Mouse (Mus musculus) NIH3T3 (cell line): Measurements from ENCODE around the gene Ern1.

Source experiments
- DNase-seq: peaks from one replicate; pipeline ENCODE4 v3.0.0-alpha.2; 2012; ENCODE audit warnings: low read depth

Gene Ern1

DNA sequence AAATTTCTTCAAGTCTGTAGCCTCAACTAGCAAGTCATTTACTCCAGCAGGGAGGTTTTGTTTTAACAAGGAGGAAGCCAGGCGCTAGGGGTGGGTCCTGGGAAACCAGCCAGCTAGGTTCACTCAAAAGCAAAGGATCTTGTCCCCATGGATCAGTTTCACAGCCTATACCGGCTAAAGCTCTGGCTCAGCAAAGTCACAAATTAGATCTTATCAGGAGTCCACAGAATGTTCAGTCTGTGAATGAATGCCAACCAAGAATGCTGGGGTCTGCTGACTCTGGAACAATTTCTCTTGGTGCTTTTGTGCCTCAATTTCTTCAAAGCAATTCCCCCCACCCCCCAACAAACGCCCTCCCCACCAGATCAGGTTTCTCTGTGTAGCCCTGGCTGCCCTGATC is 98.0 kb downstream of the Ern1 start:
- DNase-seq = no peak

DNA sequence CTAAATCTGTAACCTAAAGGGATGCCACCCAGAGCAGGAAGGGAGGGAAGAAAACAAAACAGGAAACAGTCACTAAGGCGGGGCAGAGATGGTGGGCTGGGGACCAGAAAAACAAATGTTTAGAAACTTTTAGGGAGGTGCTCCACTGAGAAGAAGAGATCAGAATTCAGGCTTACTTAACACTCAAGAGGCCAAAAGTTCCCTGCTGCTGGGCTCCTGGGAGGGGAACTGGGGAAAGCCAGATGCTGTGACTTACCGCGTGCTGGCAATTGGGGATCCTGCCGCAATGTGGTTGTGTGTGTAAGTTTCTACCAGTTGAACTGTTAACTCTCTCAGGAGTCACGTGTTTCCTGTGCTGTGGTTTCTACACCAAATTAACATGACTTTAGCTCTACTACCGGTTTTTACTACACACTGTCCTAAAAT is 99.8 kb downstream of the Ern1 start, which contains the start of gene Icam2:
Gene Icam2 (minus strand): TSS at position 285 of the 426 bp plus-strand sequence.
- no peak for DNase-seq

DNA sequence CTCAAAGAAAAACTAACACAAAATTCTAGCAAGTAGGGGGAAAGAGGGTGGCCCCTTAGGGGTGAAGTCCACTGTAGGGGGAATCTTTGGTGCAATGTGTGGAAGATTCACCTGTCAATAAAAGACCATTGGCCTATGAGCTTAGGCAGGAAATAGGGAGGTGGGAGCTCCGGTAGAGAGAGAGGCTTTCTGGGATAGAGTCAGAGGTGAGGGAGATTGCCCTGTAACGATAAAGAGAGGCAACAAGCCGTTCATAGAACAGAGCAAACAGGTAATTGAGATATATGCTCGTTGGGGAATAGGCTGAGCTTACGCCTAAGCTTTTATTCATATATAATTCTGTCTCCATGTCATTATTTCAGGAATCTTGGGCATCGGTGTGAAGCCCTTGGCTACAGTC is 100.6 kb downstream of the Ern1 start:
- DNase-seq = no peak

DNA sequence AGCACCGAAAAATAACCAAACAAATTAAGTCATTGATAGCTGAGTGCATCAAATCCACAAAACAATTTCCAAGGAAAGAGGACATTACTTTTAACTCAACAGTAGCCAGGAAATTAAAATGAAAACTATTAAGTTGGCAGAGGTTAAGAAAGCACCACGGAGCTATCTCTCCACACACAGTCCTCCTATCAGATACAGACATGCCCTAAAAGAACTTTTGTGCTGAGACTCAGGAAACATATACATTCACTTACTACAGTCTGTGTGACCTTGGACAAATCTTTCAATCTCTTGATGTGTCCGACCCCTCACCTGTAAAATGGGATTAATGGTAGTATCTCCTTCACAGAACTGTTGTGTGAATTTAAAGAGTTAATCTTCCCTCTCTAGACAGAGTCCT is 101.2 kb downstream of the Ern1 start:
- DNase-seq = no peak

DNA sequence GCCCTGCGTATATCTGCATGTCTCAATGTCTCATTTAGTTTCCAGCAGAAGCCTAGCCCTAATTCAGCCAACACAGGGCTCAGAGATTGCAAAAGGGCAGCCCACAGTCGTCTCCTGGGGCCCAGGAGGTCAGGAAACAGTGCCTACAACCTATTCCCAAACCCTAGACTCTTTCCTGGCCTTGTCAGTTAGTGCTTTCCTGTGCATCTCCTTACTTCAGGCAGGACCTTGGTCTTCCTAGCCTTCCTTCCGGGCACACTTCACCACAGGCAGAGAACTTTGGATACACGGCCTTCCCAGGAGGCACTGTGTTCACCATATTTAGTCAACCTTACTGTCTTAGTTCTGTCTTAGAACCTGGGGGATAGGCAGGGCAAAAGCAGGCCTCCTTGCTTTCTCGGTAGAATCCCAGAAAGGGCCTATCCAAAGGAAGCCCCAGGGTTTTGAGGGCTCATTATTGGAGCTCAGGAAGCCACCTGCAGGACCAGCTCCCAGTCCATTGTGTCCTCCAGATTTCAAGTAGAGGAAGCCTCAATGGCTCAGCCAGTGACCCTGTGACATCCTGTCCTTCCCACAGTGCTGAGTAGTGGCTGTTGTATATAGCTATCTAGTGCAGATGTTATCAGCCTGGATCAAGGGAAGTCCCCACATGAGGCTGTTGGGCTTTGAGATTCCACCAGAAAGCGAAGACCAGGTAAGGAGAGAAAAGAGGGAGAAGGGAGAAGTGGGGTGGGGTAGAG is 104.4 kb downstream of the Ern1 start:
- no peak for DNase-seq

DNA sequence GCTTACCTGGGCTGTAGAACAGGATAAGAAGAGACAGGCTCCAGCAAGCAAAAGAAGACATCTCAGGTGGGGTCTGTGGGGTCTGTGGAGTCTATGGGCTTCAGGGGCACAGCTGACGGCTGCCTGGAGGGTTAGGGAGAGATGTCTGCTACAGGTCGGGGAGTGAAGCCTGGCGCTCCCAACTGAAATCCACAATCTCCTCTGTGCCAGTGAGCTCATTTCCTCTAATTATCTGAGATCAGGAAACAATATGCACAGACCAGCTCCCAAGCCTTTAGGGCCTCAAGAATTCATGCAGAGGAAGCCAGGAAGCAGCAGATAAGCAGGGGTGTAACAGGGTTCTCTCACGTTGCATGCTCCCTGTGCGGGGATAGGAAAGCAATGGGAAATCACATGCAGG is 105.2 kb downstream of the Ern1 start:
- no peak for DNase-seq

DNA sequence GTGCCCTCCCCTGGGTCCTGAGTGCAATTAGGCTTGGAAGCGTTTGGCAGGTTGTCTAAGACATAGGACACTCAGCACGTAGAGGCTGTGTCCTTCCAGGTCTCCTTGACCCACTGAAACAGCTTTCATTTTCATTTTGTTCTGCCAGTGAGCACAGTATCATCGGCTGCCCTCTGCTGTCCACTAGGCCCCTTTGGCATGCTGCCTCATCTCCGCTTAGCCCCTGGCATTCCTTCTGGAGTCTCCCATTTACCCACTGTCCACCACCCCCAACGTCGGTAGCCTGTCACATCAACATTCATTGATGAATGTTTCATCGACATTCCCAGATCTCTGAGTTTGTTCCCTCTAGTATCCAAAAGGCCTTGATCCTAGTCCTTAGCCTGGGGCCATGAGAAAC is 105.8 kb downstream of the Ern1 start:
- no peak for DNase-seq

DNA sequence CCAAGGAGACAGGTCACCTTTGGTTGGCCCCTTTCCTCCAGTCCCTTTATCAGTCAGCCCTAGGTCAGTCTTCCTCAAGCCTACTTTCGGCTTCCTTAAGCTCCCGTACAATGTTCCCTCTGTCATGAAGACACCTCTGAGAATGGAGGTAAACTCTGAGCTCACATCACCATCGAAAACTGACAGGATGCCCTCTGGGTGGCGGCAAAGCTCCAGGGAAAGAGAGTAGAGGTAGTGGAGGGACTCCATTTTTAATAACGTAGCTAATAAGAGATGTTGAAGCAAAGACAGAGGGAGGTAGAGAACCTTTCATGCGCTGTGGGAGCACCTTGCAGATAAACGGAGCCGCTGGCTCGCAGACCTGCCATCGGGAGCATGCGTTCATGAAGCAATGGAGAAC is 106.6 kb downstream of the Ern1 start:
- peak; percentile 24 for DNase-seq

DNA sequence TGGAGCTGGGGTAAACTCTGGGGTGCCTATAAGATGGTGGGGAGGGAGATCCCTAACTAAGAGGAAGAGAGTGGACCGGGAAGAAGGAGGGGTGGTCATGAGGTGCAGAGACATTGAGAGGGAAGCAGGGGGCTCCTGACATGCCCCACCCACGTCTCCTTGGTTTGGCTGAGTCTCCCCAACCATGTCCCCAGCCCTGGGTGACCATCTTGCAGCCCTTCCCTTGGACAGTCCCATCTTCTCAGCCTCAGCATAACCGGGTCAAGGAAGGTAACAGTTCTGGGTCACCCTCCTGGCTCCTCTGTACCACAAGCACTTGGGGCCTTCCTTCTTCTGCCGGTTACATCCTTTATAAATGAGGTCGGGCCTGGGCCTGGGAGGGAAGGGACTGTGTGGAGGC is 112.7 kb downstream of the Ern1 start:
- DNase-seq = no peak

DNA sequence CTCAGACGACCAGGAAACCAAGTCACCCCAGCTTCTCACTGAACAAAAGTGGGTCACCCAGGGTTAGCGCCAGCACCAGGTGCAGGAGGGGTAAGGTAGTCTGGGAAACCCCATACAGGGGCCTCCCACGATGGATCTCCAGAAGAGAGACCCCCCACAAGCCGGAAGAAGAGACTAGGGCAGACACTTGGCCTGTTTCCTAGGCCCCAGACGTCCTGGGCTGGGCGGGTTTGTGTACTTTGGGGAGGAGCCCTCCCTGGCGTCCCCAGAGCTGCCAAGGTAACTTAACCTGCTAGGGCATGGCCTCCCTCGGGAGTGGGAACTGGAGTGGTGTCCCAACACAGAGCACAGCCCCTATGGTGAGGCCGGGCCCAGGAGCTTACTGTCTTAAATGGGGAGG is 113.1 kb downstream of the Ern1 start:
- DNase-seq = no peak

DNA sequence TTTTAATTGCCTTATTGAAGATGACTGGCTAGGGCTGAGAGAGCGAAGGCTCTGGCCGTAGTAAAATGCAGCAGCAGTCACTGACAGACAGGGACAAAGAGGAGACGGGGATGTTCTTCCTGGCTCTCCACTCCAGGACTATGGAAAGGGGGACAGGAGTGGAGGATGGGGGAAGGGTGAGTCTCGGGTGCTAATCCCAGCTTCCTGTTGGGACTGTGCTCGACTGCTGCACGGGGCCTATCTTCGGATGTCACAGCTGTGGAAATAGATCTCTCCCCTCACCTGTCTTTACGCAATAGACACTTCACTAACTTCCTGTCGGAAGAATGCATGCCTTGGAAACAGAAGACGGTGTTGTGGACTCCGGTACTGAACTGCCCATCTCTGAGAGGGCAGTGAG is 113.7 kb downstream of the Ern1 start:
- DNase-seq = no peak

DNA sequence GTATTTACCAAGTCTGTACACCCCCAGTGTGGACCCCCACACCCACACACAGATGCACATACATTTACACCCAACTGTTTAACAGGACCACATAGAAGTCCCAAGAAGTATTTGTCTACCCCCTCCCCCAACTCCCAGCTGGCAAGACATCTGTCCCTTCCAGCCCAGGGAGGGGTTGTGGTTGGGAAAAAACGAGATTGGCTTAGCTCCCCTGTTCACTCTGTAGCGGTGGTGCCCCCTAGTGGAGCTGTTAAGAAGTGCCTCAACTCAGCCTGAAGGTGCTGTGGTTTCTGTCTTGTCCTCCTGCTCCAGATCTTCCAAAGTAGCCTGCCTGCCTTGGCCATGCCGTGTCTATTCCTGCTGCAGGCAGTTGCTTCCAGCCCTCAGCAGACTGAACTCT is 121.3 kb downstream of the Ern1 start:
- DNase-seq = peak; percentile 82

DNA sequence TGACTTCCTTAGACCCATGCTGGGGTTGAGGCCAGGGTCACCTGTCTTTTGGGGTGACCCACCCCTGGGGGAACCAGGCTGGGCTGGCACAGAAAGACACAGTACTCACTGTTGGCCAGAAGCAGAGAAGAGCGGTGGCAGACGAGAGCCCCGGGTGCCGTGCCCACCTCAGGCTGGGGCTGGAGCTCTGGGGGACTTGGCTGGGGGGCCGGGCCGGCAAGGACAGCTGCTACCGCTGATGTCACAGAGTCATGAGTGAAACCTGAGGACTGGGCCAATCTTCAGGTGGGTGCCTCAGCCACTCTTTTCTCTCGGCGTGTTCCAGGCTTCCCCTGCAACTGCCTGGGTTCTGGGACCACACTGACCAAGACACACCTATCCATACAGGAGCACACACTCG is 122.3 kb downstream of the Ern1 start, which contains the start of gene Prr29:
Gene Prr29 (plus strand): TSS at position 107 of the 400 bp plus-strand sequence.
- DNase-seq = no peak

DNA sequence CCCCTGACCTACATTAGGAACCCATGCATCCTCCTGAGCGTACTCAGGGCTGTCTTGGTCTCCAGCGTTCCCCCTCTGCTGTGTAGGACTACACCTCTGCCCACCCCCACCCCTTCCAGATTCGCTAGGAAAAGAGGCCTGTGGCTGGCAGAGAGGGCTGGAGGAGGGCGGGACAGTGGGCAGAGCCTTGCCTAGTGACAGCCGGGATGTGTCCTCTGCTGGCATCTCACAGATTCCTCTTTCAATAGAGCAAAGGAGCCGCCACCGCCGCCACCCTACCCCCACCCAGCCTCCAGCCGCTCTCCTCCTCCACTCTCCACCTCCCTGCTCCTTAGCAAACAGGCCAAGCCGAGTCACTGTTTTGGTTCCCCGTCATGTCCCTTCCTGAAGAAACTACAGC is 122.9 kb downstream of the Ern1 start:
- no peak for DNase-seq

DNA sequence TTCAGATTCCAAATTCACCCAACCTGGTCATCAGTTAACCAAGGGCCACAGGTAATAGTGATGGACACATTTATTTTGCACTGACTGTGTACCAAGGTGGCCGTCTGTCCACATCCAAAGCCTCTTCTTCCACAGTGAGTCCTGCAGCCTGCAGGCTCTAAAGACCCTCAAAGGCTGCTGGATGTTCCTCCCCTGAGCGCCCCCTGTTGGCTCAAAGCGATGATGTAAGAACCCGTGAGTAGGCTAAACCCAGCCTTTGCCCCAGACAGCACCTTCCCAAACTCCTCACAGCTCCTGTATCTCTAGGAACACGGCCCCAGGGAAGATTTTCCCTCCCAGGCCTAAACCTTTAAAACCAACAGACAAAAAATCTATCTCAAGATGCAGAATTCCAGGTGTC is 128.3 kb downstream of the Ern1 start:
- DNase-seq = peak; percentile 20

DNA sequence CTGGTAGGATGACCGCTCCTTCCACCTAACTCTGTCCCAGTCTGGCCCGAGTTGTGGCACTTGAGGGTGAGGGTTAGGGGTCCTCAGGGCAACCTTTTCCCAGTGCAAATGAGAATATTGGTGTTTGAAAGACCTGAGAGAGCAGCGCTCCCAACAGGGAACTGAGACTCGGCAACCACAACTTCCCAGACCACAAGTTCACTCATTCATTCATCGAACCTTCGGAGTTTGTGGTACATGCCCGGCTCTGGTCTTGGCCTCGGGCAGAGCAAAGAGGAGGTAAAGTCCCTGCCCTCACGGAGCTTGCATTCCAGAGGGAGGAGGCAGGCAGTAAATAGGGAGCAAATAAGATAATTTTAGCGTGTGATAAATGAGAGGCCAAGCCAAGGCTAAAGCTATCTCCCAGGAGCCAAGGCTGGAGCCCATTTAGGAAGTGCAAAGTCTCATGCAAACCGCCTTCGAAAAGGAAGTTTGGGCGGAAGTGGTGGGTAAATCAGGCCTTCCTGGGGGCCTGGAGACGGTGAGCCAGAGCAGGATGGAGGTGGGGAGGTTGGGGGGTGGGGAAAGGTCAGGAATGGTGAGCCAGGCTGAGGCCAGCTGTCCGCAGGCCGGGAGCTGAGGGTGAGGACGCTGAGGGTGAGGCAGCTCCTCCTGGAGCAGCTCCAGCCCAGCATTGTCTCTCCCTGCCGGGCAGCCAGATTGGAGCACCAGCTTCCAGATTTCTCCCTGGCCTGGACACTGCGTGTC is 132.1 kb downstream of the Ern1 start:
- no peak for DNase-seq

DNA sequence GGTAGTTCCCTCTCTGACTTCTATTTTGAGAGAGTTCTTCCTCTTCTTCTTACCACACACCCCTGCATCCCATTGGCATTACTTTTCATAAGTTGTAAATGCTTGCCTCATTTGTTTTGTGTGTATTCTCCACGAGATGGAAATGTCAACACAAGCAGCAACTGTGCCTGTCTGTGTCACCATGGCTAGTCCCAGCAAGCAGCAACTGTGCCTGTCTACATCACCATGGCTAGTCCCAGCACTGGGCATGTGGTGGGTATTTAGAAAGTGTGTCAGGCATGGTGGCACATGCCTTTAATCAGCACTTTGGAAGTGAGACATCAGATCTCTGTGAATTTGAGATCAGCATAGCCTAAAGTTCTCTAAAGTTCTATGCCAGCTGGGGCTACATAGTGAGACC is 133.5 kb downstream of the Ern1 start:
- no peak for DNase-seq

DNA sequence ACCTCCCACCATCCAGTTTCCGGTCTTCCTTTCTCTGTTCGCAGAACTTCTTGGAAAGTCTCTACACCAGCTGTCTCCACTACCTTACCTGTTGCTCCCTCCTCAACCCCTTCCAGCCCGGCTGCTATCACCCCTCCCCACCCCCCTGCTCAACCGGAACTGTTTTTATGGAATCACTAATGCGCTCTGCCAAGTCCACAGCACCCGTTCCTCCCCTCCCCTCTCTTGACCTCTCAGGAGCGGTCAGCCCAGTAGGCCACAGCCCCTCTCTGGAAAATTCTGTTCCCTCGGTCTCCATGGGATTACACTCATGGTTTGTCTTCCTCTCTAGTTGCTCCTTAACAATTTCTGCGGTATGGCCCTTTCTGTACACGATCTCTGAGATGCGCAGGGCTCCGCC is 134.5 kb downstream of the Ern1 start, which contains the start of gene Scn4a:
Gene Scn4a (minus strand): TSS at position 101 of the 400 bp plus-strand sequence.
- no peak for DNase-seq

DNA sequence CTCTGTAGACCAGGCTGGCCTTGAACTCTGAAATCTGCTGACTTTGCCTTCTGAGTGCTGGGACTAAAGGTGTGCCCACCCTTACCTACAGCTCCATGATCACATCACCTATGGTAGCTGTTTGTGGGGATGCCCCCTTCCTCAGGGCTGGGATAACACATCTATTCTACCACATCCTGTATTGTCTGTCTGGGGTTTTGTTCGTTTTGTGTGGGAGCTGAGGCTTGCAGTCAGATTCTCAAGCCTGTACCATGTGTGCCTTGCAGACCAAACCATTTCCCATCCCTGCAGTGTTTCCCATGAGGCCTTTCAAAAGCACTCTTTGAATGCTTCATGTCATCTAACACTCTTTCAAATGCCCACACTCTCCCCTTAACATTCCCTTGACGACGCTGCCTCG is 135.7 kb downstream of the Ern1 start:
- DNase-seq = no peak

DNA sequence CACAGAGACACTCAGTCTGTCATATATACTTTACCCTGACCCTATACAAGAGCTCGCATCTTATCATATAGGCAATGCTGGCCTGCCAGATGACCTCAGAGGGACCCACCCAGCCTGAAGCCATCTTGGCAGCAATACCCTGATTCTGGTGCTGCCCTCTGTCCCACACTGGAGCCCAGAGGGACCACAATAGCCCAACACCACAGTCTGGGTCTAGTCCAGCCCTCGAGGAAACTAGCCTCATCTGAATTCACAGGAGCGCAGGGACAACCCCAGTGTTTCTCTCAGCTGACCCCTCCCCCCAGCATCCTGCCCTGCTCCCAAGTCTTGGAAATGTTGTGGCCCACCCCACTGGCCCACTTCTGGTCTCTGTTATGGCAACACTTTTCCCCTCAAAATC is 136.4 kb downstream of the Ern1 start:
- no peak for DNase-seq

DNA sequence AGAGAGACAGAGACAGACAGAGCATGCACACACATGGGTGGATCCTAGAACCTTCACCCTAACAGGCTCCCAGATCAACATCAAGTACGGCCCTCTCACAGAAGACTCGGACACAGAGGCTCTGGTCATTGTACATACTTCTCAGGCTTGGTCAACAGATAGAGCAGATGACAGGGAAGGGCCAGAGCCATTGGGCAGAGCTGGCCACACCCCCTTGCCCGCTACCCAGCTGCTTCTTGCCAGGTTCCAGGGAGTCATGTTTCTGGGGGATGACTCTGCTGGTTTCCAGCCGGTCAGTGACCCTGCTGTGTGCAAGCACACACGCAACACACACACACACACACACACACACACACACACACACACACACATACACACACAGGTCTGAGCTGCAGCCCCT is 136.8 kb downstream of the Ern1 start:
- peak; percentile 45 for DNase-seq

DNA sequence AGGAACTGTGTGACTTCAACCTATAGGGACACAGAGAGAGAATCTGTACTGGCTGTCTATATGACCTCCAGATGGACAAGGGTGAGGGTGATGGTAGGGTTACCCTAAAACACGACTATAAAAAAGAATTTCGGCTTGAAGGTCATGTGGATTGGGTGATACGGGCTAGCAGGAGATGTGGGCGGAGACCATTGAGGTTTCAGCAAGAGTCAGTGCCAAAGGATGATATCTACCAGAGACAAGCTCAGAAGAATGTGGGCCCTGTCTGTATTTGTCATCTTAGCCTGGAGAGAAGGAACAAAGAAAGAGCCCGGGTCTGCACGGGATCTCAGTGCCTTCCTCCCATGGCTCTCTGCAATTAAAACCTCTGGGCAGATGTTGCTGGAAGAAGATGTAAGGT is 137.9 kb downstream of the Ern1 start:
- DNase-seq = no peak

DNA sequence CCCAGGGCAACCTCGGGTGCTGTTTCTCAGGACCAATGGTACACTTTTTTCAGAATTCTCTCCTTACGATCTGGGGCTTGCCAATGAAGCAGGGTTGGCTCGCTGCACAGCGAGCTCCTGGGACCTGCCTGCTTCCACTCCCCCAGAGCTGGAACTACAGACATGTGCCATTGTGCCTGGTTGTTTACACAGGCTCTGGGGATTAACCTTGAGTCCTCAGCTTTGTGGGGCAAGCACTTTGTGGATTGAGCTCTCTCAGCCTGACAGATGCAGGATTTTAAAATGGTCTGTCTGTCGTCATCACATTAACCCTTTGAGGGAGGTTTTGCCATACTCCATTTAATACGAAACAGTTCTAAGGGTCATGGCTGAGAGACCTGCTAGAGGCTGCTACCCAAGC is 142.7 kb downstream of the Ern1 start:
- no peak for DNase-seq
